Mouse (Mus musculus) hematopoietic stem cell, adult 5-6 weeks (primary cell): ENCODE results near the gene Rpain. TPM values are rescaled to one million over a fixed set of nuclear protein-coding genes. Genes with fewer than 3 reads are reported as not detected.

Experiments
- ATAC-seq, 2 experiments: fragments of 125-278 bp in 1 of 2; replicated peaks in 1 of 2; 2 replicates each; pipeline ENCODE4 v1.8.0; 2016 to 2017; ENCODE audit warnings: inconsistent platforms in 2 of 2, mild to moderate bottlenecking in 2 of 2, moderate number of reproducible peaks in 2 of 2, low read depth in 1 of 2, moderate TSS enrichment in 1 of 2; ENCODE audit not compliant: low FRiP score in 2 of 2, poor library complexity in 2 of 2, severe bottlenecking in 2 of 2, insufficient read depth in 1 of 2, low TSS enrichment in 1 of 2
- total RNA-seq: library from RNA; stranded (forward); fragments of 172-1452, 232-1000 nt; gene quantifications from 2 replicates; pipeline ENCODE4 v1.2.3, GENCODE M21; 2017

The Rpain gene
- total RNA-seq, 1 experiment from 2014 or later = 32.5 TPM

GRCm38 (mm10) chr11:70980751-70981510 is 10.9 kb downstream of the Rpain start:
- ATAC-seq = no peak

- no peak for ATAC-seq
These were observed 12.0 kb downstream of the Rpain start for GRCm38 (mm10) chr11:70982030-70982429.

- ATAC-seq = peak; percentile 95 to 97
These were observed 12.7 kb downstream of the Rpain start, which contains the start of gene C1qbp for GRCm38 (mm10) chr11:70982557-70983228. C1qbp (minus strand) TSS chr11:70983026.

GRCm38 (mm10) chr11:71001167-71001566 is 31.2 kb downstream of the Rpain start:
- ATAC-seq = no peak

- ATAC-seq = peak in 1 of 2 experiments; percentile 0; a peak in 1 of 4 replicates
These were observed 33.8 kb downstream of the Rpain start for GRCm38 (mm10) chr11:71003611-71004315.

- peak; percentile 98 to 99 for ATAC-seq
These were observed 34.3 kb downstream of the Rpain start, which contains the start of gene Dhx33 for GRCm38 (mm10) chr11:71004316-71004773. Dhx33 (minus strand) TSS chr11:71004437.

GRCm38 (mm10) chr11:71005046-71005445 is 35.0 kb downstream of the Rpain start:
- no peak for ATAC-seq

GRCm38 (mm10) chr11:71007026-71007425 is 37.0 kb downstream of the Rpain start:
- no peak for ATAC-seq

- no peak for ATAC-seq
These were observed 37.8 kb downstream of the Rpain start for GRCm38 (mm10) chr11:71007831-71008230.

- no peak for ATAC-seq
These were observed 38.3 kb downstream of the Rpain start for GRCm38 (mm10) chr11:71008321-71008720.

- ATAC-seq = no peak
These were observed 42.7 kb downstream of the Rpain start for GRCm38 (mm10) chr11:71012743-71013142.

GRCm38 (mm10) chr11:71017051-71017450 is 47.0 kb downstream of the Rpain start:
- no peak for ATAC-seq

- no peak for ATAC-seq
These were observed 48.6 kb downstream of the Rpain start for GRCm38 (mm10) chr11:71018416-71019200.

GRCm38 (mm10) chr11:71019201-71020068 is 49.4 kb downstream of the Rpain start, which contains the start of the genes Mis12 and Derl2:
Mis12 (plus strand) TSS chr11:71019611.
Derl2 (minus strand) TSS chr11:71019841.
- peak; percentile 98 for ATAC-seq
